ENCODE assay signal across 22 mouse cellular contexts in the genomic region with DNA sequence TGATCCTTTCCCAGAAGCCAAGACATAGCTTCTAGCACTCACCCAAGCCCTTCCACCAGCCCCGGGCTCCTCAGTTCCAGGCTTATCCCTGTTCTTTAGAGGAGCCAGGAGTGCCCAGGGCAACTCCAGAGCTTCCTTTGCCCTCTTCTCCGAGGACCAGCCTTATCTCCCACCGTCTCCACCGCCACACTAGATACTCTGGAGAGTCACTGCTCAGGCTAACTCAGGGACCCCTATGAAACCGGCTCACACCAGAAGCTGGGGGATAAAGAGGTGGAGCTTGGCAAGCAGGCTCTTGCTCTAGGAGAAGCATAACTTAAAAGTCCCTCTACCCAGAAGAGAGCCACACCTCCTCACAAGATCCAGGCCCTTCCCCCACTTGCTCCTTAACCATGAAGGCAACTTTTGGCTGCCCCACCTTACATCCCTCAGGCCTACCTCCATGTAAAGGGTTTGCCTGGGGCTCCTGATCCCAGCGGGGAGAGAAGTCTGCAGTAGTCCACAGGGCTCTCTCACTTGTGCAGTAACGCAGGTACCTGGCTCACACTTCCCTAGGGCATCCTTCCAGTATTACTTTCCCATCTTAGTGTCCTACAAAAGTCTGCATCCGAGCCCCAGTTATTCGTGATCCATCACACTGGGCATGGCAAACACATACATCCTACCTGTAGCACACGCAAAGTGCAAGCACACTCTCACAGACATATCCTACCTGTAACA.
A peak's percentile ranks its signal among the peaks of the same experiment; 100 is the strongest.
DNase-seq lines count a peak whose midpoint lies in the region; ATAC-seq and TF ChIP-seq lines count a peak whose summit lies in the region.
"Had no signal": no experiment of that assay in that cellular context is flagged by ENCODE, and none has a peak within 500 bp of the region (broad histone marks: within the 10 kb centered on the region; RNA-seq: fewer than 3 reads in every experiment).

No protein-coding gene starts in this region.

- H3K4me3 ChIP-seq in embryonic facial prominence, embryonic 12.5 days: no peak overlapping the region
- no peak overlapping the region for H3K4me3 ChIP-seq in embryonic facial prominence, embryonic 10.5 days
- no peak overlapping the region for H3K4me3 ChIP-seq in heart, embryonic 16.5 days (ENCODE audit: low read length)
- no peak overlapping the region for H3K4me3 ChIP-seq in stomach, embryonic 14.5 days (ENCODE audit: low read depth, low read length)
- no peak overlapping the region for H3K4me3 ChIP-seq in stomach, postnatal 0 days (ENCODE audit: low read depth, low read length)
- H3K4me3 ChIP-seq: embryonic facial prominence, embryonic 13.5 days; embryonic facial prominence, embryonic 15.5 days; forebrain, embryonic 13.5 days; forebrain, embryonic 15.5 days had no signal

- TF ChIP-seq EP300 in stomach, postnatal 0 days (optimal IDR thresholded peaks at IDR 0.05): no peak

- no peak for DNase-seq in embryonic facial prominence, embryonic 10.5 days (ENCODE audit: low spot score)
- DNase-seq in heart, postnatal 10 days: no peak
- DNase-seq in stomach, postnatal 0 days (ENCODE audit: low spot score): no peak
- DNase-seq: adrenal gland, adult 2 months; adrenal gland, postnatal 10 days; adrenal gland, postnatal 25 days; B cell, adult 2 months; cerebellum, adult 11 months; cerebellum, adult 18-20 months; cerebellum, adult 8-10 months; cerebellum, postnatal 36 days; embryo, embryonic 11 days; forebrain, postnatal 0 days had no signal

- no peaks in the 10 kb centered on the region for H3K27me3 ChIP-seq in embryonic facial prominence, embryonic 12.5 days
- H3K27me3 ChIP-seq in embryonic facial prominence, embryonic 10.5 days (replicated peaks; ENCODE audit: low read depth, poor library complexity, severe bottlenecking): 0 out of 2 replicates have a peak, but pooled peaks cover 12% of the 10 kb centered on the region
- H3K27me3 ChIP-seq in heart, embryonic 16.5 days (ENCODE audit: control insufficient read depth, insufficient read depth, low read length): peaks cover 3% of the 10 kb centered on the region; the same call in 1 of the 2 replicates
- 0 out of 2 replicates have a peak, but pooled peaks cover 3% of the 10 kb centered on the region for H3K27me3 ChIP-seq in stomach, embryonic 14.5 days (ENCODE audit: control insufficient read depth, insufficient read depth, low read length)
- no peaks in the 10 kb centered on the region for H3K27me3 ChIP-seq in stomach, postnatal 0 days (ENCODE audit: control insufficient read depth, insufficient read depth, low read length)
- H3K27me3 ChIP-seq: CH12.LX; embryonic facial prominence, embryonic 13.5 days; embryonic facial prominence, embryonic 15.5 days; forebrain, embryonic 13.5 days; forebrain, embryonic 15.5 days had no signal

- TF ChIP-seq CTCF in stomach, postnatal 0 days (IDR thresholded peaks at IDR 0.05; ENCODE audit: low read depth): no peak

- no peak overlapping the region for H3K27ac ChIP-seq in embryonic facial prominence, embryonic 12.5 days
- H3K27ac ChIP-seq in embryonic facial prominence, embryonic 10.5 days (replicated peaks): no peak overlapping the region
- no peak overlapping the region for H3K27ac ChIP-seq in heart, embryonic 16.5 days (ENCODE audit: low read length)
- no peak overlapping the region for H3K27ac ChIP-seq in stomach, embryonic 14.5 days (ENCODE audit: low read length)
- no peak overlapping the region for H3K27ac ChIP-seq in stomach, postnatal 0 days (replicated peaks)
- H3K27ac ChIP-seq: embryonic facial prominence, embryonic 13.5 days; embryonic facial prominence, embryonic 15.5 days; forebrain, embryonic 13.5 days; forebrain, embryonic 15.5 days had no signal

- no peak overlapping the region for H3K9ac ChIP-seq in embryonic facial prominence, embryonic 12.5 days
- H3K9ac ChIP-seq in heart, embryonic 16.5 days (ENCODE audit: low read length): no peak overlapping the region
- no peak overlapping the region for H3K9ac ChIP-seq in stomach, embryonic 14.5 days (replicated peaks; ENCODE audit: low read depth, low read length)
- no peak overlapping the region for H3K9ac ChIP-seq in stomach, postnatal 0 days (ENCODE audit: low read length)
- H3K9ac ChIP-seq: embryonic facial prominence, embryonic 13.5 days; embryonic facial prominence, embryonic 15.5 days; forebrain, embryonic 13.5 days; forebrain, embryonic 15.5 days; forebrain, postnatal 0 days had no signal

- H3K9me3 ChIP-seq in embryonic facial prominence, embryonic 12.5 days: no peaks in the 10 kb centered on the region
- peaks cover 3% of the 10 kb centered on the region; the same call in 1 of the 2 replicates for H3K9me3 ChIP-seq in embryonic facial prominence, embryonic 10.5 days
- H3K9me3 ChIP-seq in heart, embryonic 16.5 days (replicated peaks; ENCODE audit: control insufficient read depth, low read length): no peaks in the 10 kb centered on the region
- H3K9me3 ChIP-seq in stomach, embryonic 14.5 days (ENCODE audit: control insufficient read depth, low read depth, low read length): no peaks in the 10 kb centered on the region
- H3K9me3 ChIP-seq in stomach, postnatal 0 days (ENCODE audit: control insufficient read depth, low read length): no peaks in the 10 kb centered on the region
- H3K9me3 ChIP-seq: embryonic facial prominence, embryonic 13.5 days; embryonic facial prominence, embryonic 15.5 days; forebrain, embryonic 13.5 days; forebrain, embryonic 15.5 days had no signal

- H3K36me3 ChIP-seq in embryonic facial prominence, embryonic 12.5 days: no peaks in the 10 kb centered on the region
- H3K36me3 ChIP-seq in embryonic facial prominence, embryonic 10.5 days (replicated peaks): peaks cover 5% of the 10 kb centered on the region; the same call in 1 of the 2 replicates
- no peaks in the 10 kb centered on the region for H3K36me3 ChIP-seq in heart, embryonic 16.5 days (ENCODE audit: control insufficient read depth, insufficient read depth)
- no peaks in the 10 kb centered on the region for H3K36me3 ChIP-seq in stomach, embryonic 14.5 days (ENCODE audit: control insufficient read depth, insufficient read depth, low read length)
- H3K36me3 ChIP-seq in stomach, postnatal 0 days (ENCODE audit: control insufficient read depth, insufficient read depth, low read length): no peaks in the 10 kb centered on the region
- H3K36me3 ChIP-seq: embryonic facial prominence, embryonic 13.5 days; embryonic facial prominence, embryonic 15.5 days; forebrain, embryonic 15.5 days had no signal

- H3K4me1 ChIP-seq in embryonic facial prominence, embryonic 12.5 days: no peaks in the 10 kb centered on the region
- peaks cover 4% of the 10 kb centered on the region; the same call in 1 of the 2 replicates for H3K4me1 ChIP-seq in embryonic facial prominence, embryonic 10.5 days
- peaks cover 6% of the 10 kb centered on the region; the same call in 1 of the 2 replicates for H3K4me1 ChIP-seq in heart, embryonic 16.5 days (ENCODE audit: control insufficient read depth, insufficient read depth, low read length)
- no peaks in the 10 kb centered on the region for H3K4me1 ChIP-seq in stomach, embryonic 14.5 days (ENCODE audit: control insufficient read depth, insufficient read depth, low read length)
- no peaks in the 10 kb centered on the region for H3K4me1 ChIP-seq in stomach, postnatal 0 days (replicated peaks; ENCODE audit: control insufficient read depth, insufficient read depth)

- intact Hi-C loops in heart, postnatal 10 days (cut with DNase I): loop anchor here (1.0 to 2.0 kb wide), 2 partner anchors 42 to 338 kb away; partner anchors contain the start of gene Sh3rf3

- no peak overlapping the region for H3K4me2 ChIP-seq in embryonic facial prominence, embryonic 12.5 days (replicated peaks)
- H3K4me2 ChIP-seq in heart, embryonic 16.5 days (ENCODE audit: low read depth, low read length): no peak overlapping the region
- no peak overlapping the region for H3K4me2 ChIP-seq in stomach, embryonic 14.5 days (replicated peaks; ENCODE audit: low read depth, low read length)
- no peak overlapping the region for H3K4me2 ChIP-seq in stomach, postnatal 0 days (replicated peaks; ENCODE audit: low read depth)
- H3K4me2 ChIP-seq: embryonic facial prominence, embryonic 13.5 days; embryonic facial prominence, embryonic 15.5 days; forebrain, embryonic 13.5 days; forebrain, embryonic 15.5 days had no signal

- 86% methylated on average over 10 of the region's 10 CpGs for whole genome bisulfite sequencing in embryonic facial prominence, embryonic 12.5 days
- 89% methylated on average over 10 of the region's 10 CpGs for WGBS in embryonic facial prominence, embryonic 10.5 days
- WGBS in heart, embryonic 16.5 days: 72% methylated on average over 10 of the region's 10 CpGs
- 80% methylated on average over 10 of the region's 10 CpGs for WGBS in stomach, embryonic 14.5 days
- 84% methylated on average over 10 of the region's 10 CpGs for WGBS in stomach, postnatal 0 days

- peak; percentile 52; the same call in 1 of the 2 replicates for ATAC-seq in embryonic facial prominence, embryonic 12.5 days (ENCODE audit: insufficient number of reproducible peaks, insufficient read depth, low FRiP score, low TSS enrichment)
- ATAC-seq in heart, embryonic 16.5 days (replicated peaks; ENCODE audit: extremely low read depth, insufficient read depth, low FRiP score): 0 out of 2 replicates have a peak, but pooled peaks have one; percentile 18
- 0 out of 2 replicates have a peak, but pooled peaks have one; percentile 11 for ATAC-seq in stomach, embryonic 14.5 days (ENCODE audit: insufficient number of reproducible peaks, insufficient read depth, low FRiP score, low read depth)
- no peak for ATAC-seq in stomach, postnatal 0 days (ENCODE audit: low FRiP score, low TSS enrichment)
- ATAC-seq: CD4-positive, CD25-positive, alpha-beta regulatory T cell, adult 4 months had no signal
